In the genomic region with DNA sequence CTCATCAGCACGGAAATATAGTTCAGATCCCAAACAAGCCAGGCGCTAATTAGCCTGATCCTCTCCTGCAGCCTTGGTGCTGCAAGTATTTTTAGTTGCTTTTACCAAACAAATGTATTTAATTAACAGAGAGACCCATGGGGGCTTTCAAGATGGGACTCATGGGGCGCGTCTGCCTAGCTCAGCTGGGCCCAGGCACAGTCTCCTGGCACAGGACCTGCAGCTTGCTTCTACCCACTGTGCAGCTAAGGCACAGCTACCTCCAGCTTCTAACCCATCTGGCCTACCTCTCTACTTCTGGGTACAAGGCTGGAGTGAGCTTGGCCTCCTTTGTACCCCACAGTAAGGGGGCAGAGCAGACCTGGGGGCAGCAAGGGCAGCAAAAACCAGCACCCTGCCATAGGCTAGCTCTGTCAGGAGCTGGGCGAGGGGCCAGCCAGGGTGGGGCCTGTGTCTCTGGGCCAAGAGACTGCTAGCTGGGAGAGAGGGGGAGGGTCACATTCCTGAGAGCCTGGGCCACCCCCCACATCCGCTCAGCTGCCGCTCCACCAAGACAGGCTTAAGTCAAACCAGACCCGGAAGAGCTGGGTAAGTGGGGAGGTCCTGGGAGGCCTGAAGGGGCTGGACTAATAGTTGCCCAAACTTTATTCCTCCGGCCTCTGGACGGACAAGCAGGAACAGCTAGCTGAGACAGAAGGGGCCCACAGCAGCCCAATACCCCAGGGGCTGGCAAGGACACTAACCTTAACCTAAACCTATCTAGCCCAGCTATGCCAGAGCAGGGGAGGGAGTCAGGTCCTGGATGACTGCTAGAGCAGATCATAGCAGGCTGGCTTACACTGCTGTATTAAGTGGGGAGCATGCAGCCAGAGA, we compare ENCODE assay signal across 7 mouse cellular contexts. TPM values are rescaled to one million over a fixed set of nuclear protein-coding genes. Genes with fewer than 3 reads are reported as not detected.
A peak's percentile ranks its signal among the peaks of the same experiment; 100 is the strongest.
DNase-seq lines count a peak whose midpoint lies in the region; ATAC-seq and TF ChIP-seq lines count a peak whose summit lies in the region.

No protein-coding gene starts in this region.

- in situ Hi-C loops in ES-E14 (cut with MboI; ENCODE audit: low sequenced_read_pairs in 2 of 2, unreplicated experiment in 2 of 2): no loop called here

- peak; percentile 64 for ATAC-seq in hindbrain, embryonic 13.5 days (ENCODE audit: low FRiP score)
- ATAC-seq in limb, embryonic 14.5 days (ENCODE audit: low FRiP score, low read depth): peak; percentile 89
- ATAC-seq in midbrain, embryonic 16.5 days: peak; percentile 12; the same call in 1 of the 2 replicates

- no peak overlapping the region; the same call in 1 of the 2 replicates for H3K27ac ChIP-seq in ES-E14 (ENCODE audit: insufficient read depth, low read depth, low read length, poor library complexity, severe bottlenecking)
- H3K27ac ChIP-seq in gastrocnemius, adult 2 months: peak overlapping the region; percentile 83
- peak overlapping the region; percentile 58 for H3K27ac ChIP-seq in hindbrain, embryonic 13.5 days
- H3K27ac ChIP-seq in limb, embryonic 14.5 days (replicated peaks; ENCODE audit: low read depth, low read length): peak overlapping the region; percentile 86
- peak overlapping the region; percentile 28; the same call in 1 of the 2 replicates for H3K27ac ChIP-seq in midbrain, embryonic 16.5 days (ENCODE audit: low read length)

- 0 out of 2 replicates have a peak overlapping the region, but pooled peaks have one; percentile 8 for H3K9ac ChIP-seq in ES-E14 (ENCODE audit: insufficient read depth, low read depth, low read length, poor library complexity, severe bottlenecking)
- peak overlapping the region; percentile 26; the same call in 1 of the 2 replicates for H3K9ac ChIP-seq in hindbrain, embryonic 13.5 days
- H3K9ac ChIP-seq in limb, embryonic 14.5 days (ENCODE audit: low read depth, low read length, severe bottlenecking): no peak overlapping the region
- H3K9ac ChIP-seq in midbrain, embryonic 16.5 days (ENCODE audit: low read depth, low read length): 0 out of 2 replicates have a peak overlapping the region, but pooled peaks have one; percentile 2

- H3K4me1 ChIP-seq in ES-E14 (ENCODE audit: control insufficient read depth in 2 of 2, insufficient read depth in 2 of 2, low read length in 2 of 2, poor library complexity in 1 of 2): peaks cover 0 to 18% of the 10 kb centered on the region in 2 experiments; a peak in 2 of 4 replicates
- peaks cover 47% of the 10 kb centered on the region for H3K4me1 ChIP-seq in hindbrain, embryonic 13.5 days (replicated peaks)
- H3K4me1 ChIP-seq in limb, embryonic 14.5 days (ENCODE audit: control insufficient read depth, insufficient read depth, low read length): peaks cover 22% of the 10 kb centered on the region
- H3K4me1 ChIP-seq in midbrain, embryonic 16.5 days (ENCODE audit: control insufficient read depth, insufficient read depth, low read length): peaks cover 10% of the 10 kb centered on the region; the same call in 1 of the 2 replicates

- 43% methylated on average over 10 of the region's 10 CpGs for WGBS in hindbrain, embryonic 13.5 days
- WGBS in limb, embryonic 14.5 days: 17% methylated on average over 10 of the region's 10 CpGs
- 34% methylated on average over 10 of the region's 10 CpGs for WGBS in midbrain, embryonic 16.5 days

- no peaks in the 10 kb centered on the region for H3K9me3 ChIP-seq in ES-E14 (ENCODE audit: control insufficient read depth, insufficient read depth, low read depth, low read length)
- no peaks in the 10 kb centered on the region for H3K9me3 ChIP-seq in hindbrain, embryonic 13.5 days
- no peaks in the 10 kb centered on the region for H3K9me3 ChIP-seq in limb, embryonic 14.5 days (ENCODE audit: control insufficient read depth, low read length)
- no peaks in the 10 kb centered on the region for H3K9me3 ChIP-seq in midbrain, embryonic 16.5 days (replicated peaks; ENCODE audit: control insufficient read depth, low read length, poor library complexity, severe bottlenecking)

- DNase-seq in ES-E14 (ENCODE audit: low read depth, low spot score): peak; percentile 56
- peak; percentile 81 for DNase-seq in adrenal gland, postnatal 10 days
- peak; percentile 93 for DNase-seq in gastrocnemius, adult 2 months
- DNase-seq in limb, embryonic 14.5 days (ENCODE audit: low spot score): peak; percentile 96
- DNase-seq in thymus, postnatal 10 days (ENCODE audit: low spot score in 2 of 2): peak; percentile 68 to 72

- intact Hi-C loops in gastrocnemius, adult 2 months (cut with DNase I): no loop called here

- no peak for TF ChIP-seq CTCF in gastrocnemius, adult 2 months (IDR thresholded peaks at IDR 0.05)

- no peaks in the 10 kb centered on the region for H3K27me3 ChIP-seq in hindbrain, embryonic 13.5 days
- no peaks in the 10 kb centered on the region for H3K27me3 ChIP-seq in limb, embryonic 14.5 days (ENCODE audit: control insufficient read depth, insufficient read depth, low read length)
- H3K27me3 ChIP-seq in midbrain, embryonic 16.5 days (ENCODE audit: control insufficient read depth, insufficient read depth, low read depth, low read length): no peaks in the 10 kb centered on the region

- TF ChIP-seq POLR2A in limb, embryonic 14.5 days (IDR thresholded peaks at IDR 0.05; ENCODE audit: borderline replicate concordance, extremely low read depth, insufficient read depth, insufficient read length): no peak

- no peak overlapping the region for H3K4me2 ChIP-seq in hindbrain, embryonic 13.5 days
- peak overlapping the region; percentile 9; the same call in 1 of the 2 replicates for H3K4me2 ChIP-seq in limb, embryonic 14.5 days (replicated peaks; ENCODE audit: low read depth, low read length, severe bottlenecking)
- no peak overlapping the region for H3K4me2 ChIP-seq in midbrain, embryonic 16.5 days (ENCODE audit: low read length)

- peaks cover 44% of the 10 kb centered on the region for H3K36me3 ChIP-seq in ES-E14 (ENCODE audit: control insufficient read depth, insufficient read depth, low read length, poor library complexity, severe bottlenecking)
- H3K36me3 ChIP-seq in hindbrain, embryonic 13.5 days: peaks cover 81% of the 10 kb centered on the region
- H3K36me3 ChIP-seq in limb, embryonic 14.5 days (ENCODE audit: control insufficient read depth, insufficient read depth, low read length): peaks cover 72% of the 10 kb centered on the region
- peaks cover 45% of the 10 kb centered on the region for H3K36me3 ChIP-seq in midbrain, embryonic 16.5 days (ENCODE audit: control insufficient read depth, insufficient read depth, low read length)

- no peak overlapping the region for H3K4me3 ChIP-seq in ES-E14 (ENCODE audit: insufficient read depth in 1 of 2, low read depth in 1 of 2, low read length in 2 of 2, poor library complexity in 1 of 2, severe bottlenecking in 1 of 2)
- peak overlapping the region; percentile 50 for H3K4me3 ChIP-seq in gastrocnemius, adult 2 months
- H3K4me3 ChIP-seq in hindbrain, embryonic 13.5 days: no peak overlapping the region
- H3K4me3 ChIP-seq in limb, embryonic 14.5 days (replicated peaks; ENCODE audit: low read length): no peak overlapping the region
- no peak overlapping the region for H3K4me3 ChIP-seq in midbrain, embryonic 16.5 days (ENCODE audit: low read depth, low read length)

TF ChIP-seq in ES-E14, 5 proteins besides CTCF, POLR2A, EP300 and RAD21:
- no peak for TF ChIP-seq HCFC1 (IDR thresholded peaks at IDR 0.05; ENCODE audit: borderline replicate concordance, insufficient read depth, low read length)
- TF ChIP-seq ZNF384 (IDR thresholded peaks at IDR 0.05; ENCODE audit: low read depth, low read length): no peak
- TF ChIP-seq ZC3H11A (IDR thresholded peaks at IDR 0.05; ENCODE audit: borderline replicate concordance, low read depth, low read length): no peak
- TF ChIP-seq CHD2 (IDR thresholded peaks at IDR 0.05; ENCODE audit: low read depth, low read length): no peak
- TF ChIP-seq MAFK (IDR thresholded peaks at IDR 0.05; ENCODE audit: insufficient read depth, low read depth, low read length): no peak

RNA-seq across cellular contexts. Expression of a gene that starts 17.6 kb away (rescaled TPM):
- 94.0 and 127 TPM in 2 replicates for total RNA-seq in ES-E14 (2012; rRNA removed)
- 10 to 100 TPM; 47.7 to 56.6 TPM for total RNA-seq in adrenal gland, postnatal 10 days (2021)
- 10 to 100 TPM; 10.9 to 13.0 TPM for total RNA-seq in gastrocnemius, adult 2 months (2021)
- 44.9 and 45.3 TPM in 2 replicates for polyA plus RNA-seq in hindbrain, embryonic 13.5 days (2015; fragmentation: Nextera tagmentation; extraction: Ambion mirVana)
- polyA plus RNA-seq in limb, embryonic 14.5 days (2012; rRNA removed): 66.4 and 82.2 TPM in 2 replicates
- polyA plus RNA-seq in limb, embryonic 14.5 days (2014; fragmentation: Nextera tagmentation; extraction: Ambion mirVana): 36.8 and 39.1 TPM in 2 replicates
- polyA plus RNA-seq in midbrain, embryonic 16.5 days (2015; fragmentation: Nextera tagmentation; extraction: Ambion mirVana): 64.0 and 78.9 TPM in 2 replicates

Comparison
In these comparisons a context has a peak if more than half of its experiments do, and no peak if none do; other contexts are left out.
1. ATAC-seq: peak in every context shown above with its lines; median percentile 89 in limb, embryonic 14.5 days; 64 in hindbrain, embryonic 13.5 days; 12 in midbrain, embryonic 16.5 days.